Mouse (Mus musculus): ENCODE measurements at regions not wholly inside any gene's neighbourhood (a gene's known extent, or its start where the extent isn't known, plus 50 kb on each side); places are given as distances from the start of the nearest gene placed in this dataset.

DNA sequence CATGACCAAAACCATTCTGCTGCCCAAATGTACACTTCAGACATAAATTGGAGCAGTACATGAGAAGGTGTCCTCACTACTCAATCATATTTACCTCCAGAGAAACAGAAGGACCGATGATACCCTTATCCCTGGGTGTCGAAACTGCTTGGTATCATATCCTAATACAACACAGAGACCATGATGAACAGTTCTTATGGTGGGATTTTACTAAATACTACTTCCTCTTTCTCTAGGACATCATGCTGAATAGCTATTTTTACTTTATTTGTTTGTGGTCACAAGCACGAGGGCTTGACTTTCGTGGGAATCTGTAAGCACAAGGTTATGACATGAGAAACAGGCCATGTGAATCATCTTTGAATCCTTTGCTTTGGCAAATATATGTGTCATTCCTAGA, 227.7 kb upstream of the Rnd3 start:
- TF ChIP-seq ZNF384 (IDR thresholded peaks at IDR 0.05; ENCODE audit: low read depth, low read length) (no peak), ZC3H11A (IDR thresholded peaks at IDR 0.05; ENCODE audit: borderline replicate concordance, low read depth, low read length) (no peak), HCFC1 (IDR thresholded peaks at IDR 0.05; ENCODE audit: borderline replicate concordance, insufficient read depth, low read length) (no peak)

Data from ES-E14 (cell line).